Mouse (Mus musculus) heart, embryonic 14.5 days (tissue): ENCODE data around the gene Slc31a1. TPM values are rescaled to one million over a fixed set of nuclear protein-coding genes. Genes with fewer than 3 reads are reported as not detected.

Experiments used
- ATAC-seq: fragments of 200-750 bp; cut with Nextera tagmentation; 2 replicates; pipeline ENCODE4 v1.8.0; 2017; ENCODE audit warnings: low read depth, moderate TSS enrichment; ENCODE audit not compliant: insufficient number of reproducible peaks, insufficient read depth, low FRiP score
- H3K27ac ChIP-seq, 2 experiments: fragments of 200-500 bp in 1 of 2; fragments of 300-500 bp in 1 of 2; sonication (generic) in 1 of 2; replicated peaks in 1 of 2; 2 replicates each; pipeline ENCODE4 v1.5.1; 2012 to 2014; ENCODE audit warnings: low read depth in 2 of 2, low read length in 2 of 2, control low read depth in 1 of 2, mild to moderate bottlenecking in 1 of 2, mixed read lengths in 1 of 2; ENCODE audit not compliant: control insufficient read depth in 1 of 2, insufficient read depth in 1 of 2
- H3K27me3 ChIP-seq: fragments of 300-500 bp; sonication (generic); 2 replicates; pipeline ENCODE4 v1.6.1; 2014; ENCODE audit warnings: mild to moderate bottlenecking, low read length, control low read depth; ENCODE audit not compliant: control insufficient read depth, insufficient read depth
- H3K36me3 ChIP-seq: fragments of 300-500 bp; sonication (generic); 2 replicates; pipeline ENCODE4 v1.6.1; 2014; ENCODE audit warnings: mild to moderate bottlenecking, control low read depth, low read length, mixed read lengths; ENCODE audit not compliant: control insufficient read depth, insufficient read depth
- H3K4me1 ChIP-seq, 2 experiments: fragments of 200-500 bp in 1 of 2; fragments of 300-500 bp in 1 of 2; sonication (generic) in 1 of 2; 2 replicates each; pipeline ENCODE4 v1.6.1; 2012 to 2014; ENCODE audit warnings: low read length in 2 of 2, control low read depth in 1 of 2, mixed read lengths in 1 of 2; ENCODE audit not compliant: control insufficient read depth in 2 of 2, insufficient read depth in 2 of 2
- H3K4me2 ChIP-seq: fragments of 300-500 bp; sonication (generic); 2 replicates; pipeline ENCODE4 v1.6.1; 2014; ENCODE audit warnings: mild to moderate bottlenecking, low read length
- H3K4me3 ChIP-seq, 2 experiments: fragments of 200-500 bp in 1 of 2; fragments of 300-500 bp in 1 of 2; sonication (generic) in 1 of 2; 2 replicates each; pipeline ENCODE4 v1.5.1; 2012 to 2014; ENCODE audit warnings: low read length in 2 of 2, mild to moderate bottlenecking in 2 of 2, control low read depth in 1 of 2, low read depth in 1 of 2, moderate library complexity in 1 of 2; ENCODE audit not compliant: control insufficient read depth in 1 of 2, insufficient read depth in 1 of 2
- H3K9ac ChIP-seq: fragments of 300-500 bp; sonication (generic); 2 replicates; pipeline ENCODE4 v1.6.1; 2014; ENCODE audit warnings: mild to moderate bottlenecking, low read length
- H3K9me3 ChIP-seq: fragments of 300-500 bp; sonication (generic); 2 replicates; pipeline ENCODE4 v1.6.1; 2016; ENCODE audit warnings: low read length, control low read depth; ENCODE audit not compliant: control insufficient read depth
- WGBS: fragments of 180-500 bp; shearing (Covaris S2); extraction: QIAGEN DNeasy Blood & Tissue Kit; methylation state at CpG from one replicate; pipeline ENCODE4 v1.1.7; 2014; 5-methylcytosine and 5-hydroxymethylcytosine counted together
- polyA plus RNA-seq: library from polyadenylated mRNA; unstranded; fragments of >200 nt; fragmentation: Nextera tagmentation; extraction: Ambion mirVana; gene quantifications from 2 replicates; pipeline ENCODE4 v1.2.1, GENCODE M21; 2014

Gene Slc31a1
- polyA plus RNA-seq, 1 experiment from 2014 or later: 38.1 TPM

GRCm38 (mm10) chr4:62437256-62437778 is 76.8 kb downstream of the Slc31a1 start:
- Histone ChIP-seq H3K4me1 (no peaks in the 10 kb centered on the region), H3K9ac (no peak overlapping the region), H3K36me3 (no peaks in the 10 kb centered on the region), H3K4me3 (no peak overlapping the region), H3K4me2 (no peak overlapping the region), H3K27ac (no peak overlapping the region), H3K27me3 (no peaks in the 10 kb centered on the region), H3K9me3 (no peaks in the 10 kb centered on the region)
- WGBS: 77% methylated on average over 3 of the region's 3 CpGs
- no peak for ATAC-seq

DNA sequence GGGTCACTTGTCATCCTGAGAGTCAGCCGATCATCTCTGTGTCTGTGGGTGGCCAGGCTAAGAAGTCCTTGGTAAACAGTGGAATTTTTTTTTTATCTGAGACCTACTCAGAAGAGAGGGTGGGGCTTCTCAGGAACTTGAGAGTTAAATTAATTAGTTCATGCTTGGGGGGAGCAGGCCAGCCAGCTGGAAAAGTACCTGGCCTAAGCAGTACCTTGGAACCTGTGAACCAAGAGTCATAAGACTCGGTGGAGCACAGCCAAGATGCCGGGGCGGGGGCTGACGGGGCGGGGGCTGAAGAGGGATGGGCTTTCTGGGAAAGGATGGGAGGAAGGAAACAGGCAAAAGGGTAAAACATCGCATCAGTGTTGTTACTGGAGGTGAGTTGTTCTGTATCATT is 77.3 kb downstream of the Slc31a1 start:
- no peaks in the 10 kb centered on the region for H3K36me3 ChIP-seq
- WGBS: 89% methylated on average over 7 of the region's 7 CpGs
- no peaks in the 10 kb centered on the region for H3K4me1 ChIP-seq

GRCm38 (mm10) chr4:62439793-62440192 is 79.3 kb downstream of the Slc31a1 start:
- Histone ChIP-seq H3K4me1 (no peaks in the 10 kb centered on the region), H3K36me3 (no peaks in the 10 kb centered on the region), H3K27me3 (no peaks in the 10 kb centered on the region), H3K9me3 (no peaks in the 10 kb centered on the region), H3K4me3 (no peak overlapping the region), H3K4me2 (no peak overlapping the region), H3K9ac (no peak overlapping the region), H3K27ac (no peak overlapping the region)
- no peak for ATAC-seq
- whole genome bisulfite sequencing: 58% methylated on average over 4 of the region's 4 CpGs

More for the DNA sequence above, 77.3 kb downstream of the Slc31a1 start:
- Histone ChIP-seq H3K4me3 (no peak overlapping the region), H3K9me3 (no peaks in the 10 kb centered on the region), H3K9ac (no peak overlapping the region), H3K27me3 (no peaks in the 10 kb centered on the region), H3K27ac (no peak overlapping the region), H3K4me2 (no peak overlapping the region)
- no peak for ATAC-seq

- Histone ChIP-seq H3K9ac (no peak overlapping the region), H3K27ac (no peak overlapping the region), H3K4me1 (no peaks in the 10 kb centered on the region), H3K4me3 (no peak overlapping the region), H3K27me3 (no peaks in the 10 kb centered on the region), H3K9me3 (no peaks in the 10 kb centered on the region), H3K36me3 (no peaks in the 10 kb centered on the region), H3K4me2 (no peak overlapping the region)
- no peak for ATAC-seq
- WGBS: 70% methylated on average over 4 of the region's 4 CpGs
These were observed 80.0 kb downstream of the Slc31a1 start for GRCm38 (mm10) chr4:62440544-62440943.

GRCm38 (mm10) chr4:62440986-62441385 is 80.5 kb downstream of the Slc31a1 start:
- ATAC-seq: no peak
- 44% methylated on average over 4 of the region's 4 CpGs for WGBS
- Histone ChIP-seq H3K4me3 (no peak overlapping the region), H3K27ac (no peak overlapping the region), H3K4me2 (no peak overlapping the region), H3K27me3 (no peaks in the 10 kb centered on the region), H3K9ac (no peak overlapping the region), H3K4me1 (no peaks in the 10 kb centered on the region), H3K9me3 (no peaks in the 10 kb centered on the region), H3K36me3 (no peaks in the 10 kb centered on the region)

Other genes starting within 250 kb of the Slc31a1 start
- not detected in 2 replicates for gene Mup21, start 209.9 kb upstream of the Slc31a1 start, polyA plus RNA-seq
- 7.3 and 8.7 TPM in 2 replicates for gene Zfp37, start 129.7 kb upstream of the Slc31a1 start, polyA plus RNA-seq
- 20.7 and 23.0 TPM in 2 replicates for gene Slc31a2, start 98.2 kb upstream of the Slc31a1 start, polyA plus RNA-seq
- gene Fkbp15, start 179 bp upstream of the Slc31a1 start, polyA plus RNA-seq: 18.0 and 20.8 TPM in 2 replicates
- 85.6 and 93.0 TPM in 2 replicates for gene Cdc26, start 47.9 kb downstream of the Slc31a1 start, polyA plus RNA-seq
- gene Prpf4, start 48.1 kb downstream of the Slc31a1 start, polyA plus RNA-seq: 12.6 and 14.9 TPM in 2 replicates
- gene Rnf183, start 74.5 kb downstream of the Slc31a1 start, polyA plus RNA-seq: not detected in 2 replicates
- gene Wdr31, start 110.2 kb downstream of the Slc31a1 start, polyA plus RNA-seq: 2.6 and 2.8 TPM in 2 replicates
- 0.27 and 0.36 TPM in 2 replicates for gene Bspry, start 119.3 kb downstream of the Slc31a1 start, polyA plus RNA-seq
- 7.5 and 11.4 TPM in 2 replicates for gene Hdhd3, start 142.7 kb downstream of the Slc31a1 start, polyA plus RNA-seq
- gene Alad, start 159.2 kb downstream of the Slc31a1 start, polyA plus RNA-seq: 67.2 and 69.3 TPM in 2 replicates
- gene Pole3, start 164.3 kb downstream of the Slc31a1 start, polyA plus RNA-seq: 47.3 and 50.7 TPM in 2 replicates
- gene 4933430I17Rik, start 164.6 kb downstream of the Slc31a1 start, polyA plus RNA-seq: 0.11 and 0.41 TPM in 2 replicates
- 58.9 and 70.4 TPM in 2 replicates for gene Rgs3, start 199.1 kb downstream of the Slc31a1 start, polyA plus RNA-seq